Mouse (Mus musculus) MEL (cell line): ENCODE data around the gene Prrx2. TPM values are rescaled to one million over a fixed set of nuclear protein-coding genes. Genes with fewer than 3 reads are reported as not detected.

ENCODE experiments used
- DNase-seq: peaks from one replicate; pipeline ENCODE4 v3.0.0; 2011; ENCODE audit warnings: low read depth, low spot score
- H3K27ac ChIP-seq: 2 replicates; pipeline ENCODE4 v1.5.1; 2012; ENCODE audit warnings: low read depth, mild to moderate bottlenecking, control low read depth, low read length, moderate library complexity; ENCODE audit not compliant: control insufficient read depth
- H3K27me3 ChIP-seq, 2 experiments: fragments of 150-350 bp in 1 of 2; sonication (generic) in 1 of 2; 2 replicates each; pipeline ENCODE4 v1.6.1; 2012; ENCODE audit warnings: low read length in 2 of 2, mild to moderate bottlenecking in 2 of 2, improper control_type of control experiment in 1 of 2, moderate library complexity in 1 of 2; ENCODE audit not compliant: insufficient read depth in 2 of 2, control insufficient read depth in 1 of 2
- H3K36me3 ChIP-seq, 2 experiments: 2 replicates each; pipeline ENCODE4 v1.6.1; 2012 to 2014; ENCODE audit warnings: low read length in 2 of 2, improper control_type of control experiment in 1 of 2, inconsistent platforms in 1 of 2, mild to moderate bottlenecking in 1 of 2; ENCODE audit not compliant: insufficient read depth in 2 of 2, control insufficient read depth in 1 of 2
- H3K4me1 ChIP-seq, 2 experiments: fragments of 150-350 bp in 1 of 2; sonication (generic) in 1 of 2; 2 replicates each; pipeline ENCODE4 v1.6.1; 2012; ENCODE audit warnings: low read length in 2 of 2, improper control_type of control experiment in 1 of 2, mild to moderate bottlenecking in 1 of 2; ENCODE audit not compliant: insufficient read depth in 2 of 2, control insufficient read depth in 1 of 2
- H3K4me3 ChIP-seq, 2 experiments: fragments of 150-350 bp in 1 of 2; sonication (generic) in 1 of 2; 2 replicates each; pipeline ENCODE4 v1.5.1; 2012; ENCODE audit warnings: low read depth in 2 of 2, low read length in 2 of 2, mild to moderate bottlenecking in 2 of 2, moderate library complexity in 2 of 2, control low read depth in 1 of 2, improper control_type of control experiment in 1 of 2; ENCODE audit not compliant: control insufficient read depth in 1 of 2, insufficient read depth in 1 of 2
- H3K79me2 ChIP-seq: 2 replicates; pipeline ENCODE4 v1.6.1; 2012; ENCODE audit warnings: mild to moderate bottlenecking, low read length, moderate library complexity; ENCODE audit not compliant: control insufficient read depth, poor library complexity, insufficient read depth
- H3K9ac ChIP-seq: 2 replicates; pipeline ENCODE4 v1.6.1; 2012; ENCODE audit warnings: low read depth, mild to moderate bottlenecking, control low read depth, low read length, moderate library complexity; ENCODE audit not compliant: control insufficient read depth, poor library complexity, severe bottlenecking
- H3K9me3 ChIP-seq: fragments of 150-350 bp; sonication (generic); replicated peaks from 2 replicates; pipeline ENCODE4 v1.6.1; 2012; ENCODE audit warnings: mild to moderate bottlenecking, low read length, improper control_type of control experiment, moderate library complexity; ENCODE audit not compliant: insufficient read depth
- CHD1 ChIP-seq: IDR thresholded peaks from 2 replicates; pipeline ENCODE4 v1.6.1; 2012; ENCODE audit warnings: low read depth, mild to moderate bottlenecking, inconsistent platforms, low read length, improper control_type of control experiment
- CHD2 ChIP-seq: IDR thresholded peaks from 2 replicates; pipeline ENCODE4 v1.6.1; 2011; ENCODE audit warnings: low read length, improper control_type of control experiment
- CTCF ChIP-seq, 3 experiments: IDR thresholded peaks in 2 of 3; conservative IDR thresholded peaks in 1 of 3; 2 replicates each; pipeline ENCODE4 v1.5.1; 2011 to 2012; ENCODE audit warnings: low read length in 3 of 3, low read depth in 2 of 3, mild to moderate bottlenecking in 2 of 3, improper control_type of control experiment in 1 of 3, inconsistent platforms in 1 of 3, mixed read lengths in 1 of 3, moderate library complexity in 1 of 3; ENCODE audit not compliant: control insufficient read depth in 1 of 3, insufficient read depth in 1 of 3, poor library complexity in 1 of 3, severe bottlenecking in 1 of 3
- E2F4 ChIP-seq: IDR thresholded peaks from 2 replicates; pipeline ENCODE4 v1.6.1; 2011; ENCODE audit warnings: low read depth, low read length, improper control_type of control experiment, borderline replicate concordance
- ELF1 ChIP-seq: IDR thresholded peaks from 2 replicates; pipeline ENCODE4 v1.6.1; 2014; ENCODE audit warnings: low read depth, mild to moderate bottlenecking, inconsistent platforms, low read length, improper control_type of control experiment, moderate library complexity
- EP300 ChIP-seq, 2 experiments: IDR thresholded peaks; 2 replicates each; pipeline ENCODE4 v1.6.1; 2011; ENCODE audit warnings: improper control_type of control experiment in 2 of 2, low read length in 2 of 2, low read depth in 1 of 2, mild to moderate bottlenecking in 1 of 2
- HCFC1 ChIP-seq: IDR thresholded peaks from 2 replicates; pipeline ENCODE4 v1.6.1; 2012; ENCODE audit warnings: low read depth, mild to moderate bottlenecking, inconsistent platforms, low read length, improper control_type of control experiment, moderate library complexity
- KAT2A ChIP-seq: conservative IDR thresholded peaks from 2 replicates; pipeline ENCODE4 v1.6.1; 2012; ENCODE audit warnings: low read depth, low read length, improper control_type of control experiment, inconsistent platforms
- MAFK ChIP-seq: IDR thresholded peaks from 2 replicates; pipeline ENCODE4 v1.6.1; 2011; ENCODE audit warnings: low read depth, mild to moderate bottlenecking, low read length, improper control_type of control experiment, borderline replicate concordance
- MAX ChIP-seq: IDR thresholded peaks from 2 replicates; pipeline ENCODE4 v1.6.1; 2011; ENCODE audit warnings: low read length, improper control_type of control experiment
- MAZ ChIP-seq: IDR thresholded peaks from 2 replicates; pipeline ENCODE4 v1.6.1; 2012; ENCODE audit warnings: low read depth, mild to moderate bottlenecking, inconsistent platforms, low read length, improper control_type of control experiment
- MYB ChIP-seq: IDR thresholded peaks from 2 replicates; pipeline ENCODE4 v1.6.1; 2011; ENCODE audit warnings: mild to moderate bottlenecking, low read depth, low read length, improper control_type of control experiment
- MYC ChIP-seq: IDR thresholded peaks from 2 replicates; pipeline ENCODE4 v1.6.1; 2011; ENCODE audit warnings: low read depth, mild to moderate bottlenecking, low read length, improper control_type of control experiment, moderate library complexity
- NELFE ChIP-seq: IDR thresholded peaks from 2 replicates; pipeline ENCODE4 v1.6.1; 2011; ENCODE audit warnings: low read depth, low read length, improper control_type of control experiment
- POLR2A ChIP-seq, 2 experiments: IDR thresholded peaks; 2 replicates each; pipeline ENCODE4 v1.6.1; 2011 to 2012; ENCODE audit warnings: low read length in 2 of 2, mild to moderate bottlenecking in 2 of 2, control low read depth in 1 of 2, improper control_type of control experiment in 1 of 2, low read depth in 1 of 2, moderate library complexity in 1 of 2; ENCODE audit not compliant: control insufficient read depth in 1 of 2, insufficient read depth in 1 of 2, poor library complexity in 1 of 2
- POLR2AphosphoS5 ChIP-seq: IDR thresholded peaks from 2 replicates; pipeline ENCODE4 v1.6.1; 2012; ENCODE audit warnings: low read depth, borderline replicate concordance, mild to moderate bottlenecking, inconsistent platforms, low read length, moderate library complexity, mixed read lengths
- SIN3A ChIP-seq: IDR thresholded peaks from 2 replicates; pipeline ENCODE4 v1.6.1; 2012; ENCODE audit warnings: low read length, improper control_type of control experiment, inconsistent platforms
- TAL1 ChIP-seq: IDR thresholded peaks from 2 replicates; pipeline ENCODE4 v1.6.1; 2012; ENCODE audit warnings: mild to moderate bottlenecking, inconsistent platforms, low read length, moderate library complexity, mixed read lengths
- TBP ChIP-seq: IDR thresholded peaks from 2 replicates; pipeline ENCODE4 v1.8.0; 2011; ENCODE audit warnings: low read depth, low read length, improper control_type of control experiment
- TCF12 ChIP-seq: IDR thresholded peaks from 2 replicates; pipeline ENCODE4 v1.6.1; 2014; ENCODE audit warnings: low read depth, mild to moderate bottlenecking, inconsistent platforms, low read length, improper control_type of control experiment, moderate library complexity
- UBTF ChIP-seq: IDR thresholded peaks from 2 replicates; pipeline ENCODE4 v1.6.1; 2012; ENCODE audit warnings: low read depth, mild to moderate bottlenecking, inconsistent platforms, low read length, improper control_type of control experiment, moderate library complexity, borderline replicate concordance; ENCODE audit not compliant: insufficient read depth
- USF1 ChIP-seq: IDR thresholded peaks from 2 replicates; pipeline ENCODE4 v1.6.1; 2014; ENCODE audit warnings: low read depth, mild to moderate bottlenecking, inconsistent platforms, low read length, improper control_type of control experiment, moderate library complexity
- USF2 ChIP-seq, 2 experiments: IDR thresholded peaks; 2 replicates each; pipeline ENCODE4 v1.6.1; 2011 to 2012; ENCODE audit warnings: improper control_type of control experiment in 2 of 2, low read length in 2 of 2, borderline replicate concordance in 1 of 2, inconsistent platforms in 1 of 2, low read depth in 1 of 2, mild to moderate bottlenecking in 1 of 2; ENCODE audit not compliant: insufficient read depth in 1 of 2
- ZMIZ1 ChIP-seq: IDR thresholded peaks from 2 replicates; pipeline ENCODE4 v1.6.1; 2012; ENCODE audit warnings: low read depth, mild to moderate bottlenecking, inconsistent platforms, low read length, improper control_type of control experiment, moderate library complexity
- ZNF384 ChIP-seq: IDR thresholded peaks from 2 replicates; pipeline ENCODE4 v1.6.1; 2012; ENCODE audit warnings: low read depth, mild to moderate bottlenecking, inconsistent platforms, low read length, improper control_type of control experiment
- polyA plus RNA-seq, 2 experiments: library from polyadenylated mRNA; stranded (reverse) in 1 of 2; unstranded in 1 of 2; fragments of >175 nt in 1 of 2; fragments of >200 nt in 1 of 2; gene quantifications; 2 replicates each; pipeline versions ENCODE4 v1.2.1 to v1.2.4; 2012; ENCODE audit warnings: low replicate concordance in 2 of 2, low read depth in 1 of 2; ENCODE audit not compliant: insufficient read length in 2 of 2, insufficient read depth in 1 of 2, missing spikeins in 1 of 2
- total RNA-seq: library from RNA; depleted of rRNA; stranded (reverse); fragments of 300-350 nt; gene quantifications from 2 replicates; pipeline ENCODE4 v1.2.3, GENCODE M21; 2012

The Prrx2 gene
- total and polyA plus RNA-seq, 3 experiments: not detected

GRCm38 (mm10) chr2:30912291-30912773 is 77.6 kb downstream of the Prrx2 start:
- TF ChIP-seq NELFE (no peak), HCFC1 (no peak), TBP (no peak), MAX (no peak), CHD2 (no peak), MAZ (no peak), ZNF384 (no peak), MYB (no peak), MYC (no peak)
- Histone ChIP-seq H3K27ac (no peak overlapping the region), H3K79me2 (no peaks in the 10 kb centered on the region), H3K4me3 (no peak overlapping the region), H3K9me3 (no peaks in the 10 kb centered on the region), H3K9ac (no peak overlapping the region), H3K36me3 (no peaks in the 10 kb centered on the region), H3K4me1 (no peaks in the 10 kb centered on the region), H3K27me3 (peaks cover 0 to 2% of the 10 kb centered on the region in 2 experiments; a peak in 2 of 4 replicates)
- DNase-seq: no peak

- Histone ChIP-seq H3K9me3 (no peaks in the 10 kb centered on the region), H3K27me3 (peaks cover 0 to 2% of the 10 kb centered on the region in 2 experiments; a peak in 2 of 4 replicates), H3K4me3 (no peak overlapping the region), H3K9ac (no peak overlapping the region), H3K36me3 (no peaks in the 10 kb centered on the region), H3K4me1 (no peaks in the 10 kb centered on the region), H3K27ac (no peak overlapping the region), H3K79me2 (no peaks in the 10 kb centered on the region)
- DNase-seq: no peak
- TF ChIP-seq USF1 (peak; percentile 65), USF2 (IDR thresholded peaks at IDR 0.05; ENCODE audit: borderline replicate concordance in 1 of 2, insufficient read depth in 1 of 2, low read depth in 1 of 2, low read length in 2 of 2) (no peak), ZMIZ1 (no peak)
These were observed 78.2 kb downstream of the Prrx2 start for GRCm38 (mm10) chr2:30913022-30913421.

- Histone ChIP-seq H3K9ac (no peak overlapping the region), H3K9me3 (no peaks in the 10 kb centered on the region), H3K27me3 (no peaks in the 10 kb centered on the region; a peak in 2 of 4 replicates), H3K27ac (no peak overlapping the region), H3K79me2 (no peaks in the 10 kb centered on the region), H3K36me3 (peaks cover 0 to 3% of the 10 kb centered on the region in 2 experiments; a peak in 2 of 4 replicates), H3K4me3 (no peak overlapping the region), H3K4me1 (peaks cover 3 to 4% of the 10 kb centered on the region in 2 experiments; a peak in 3 of 4 replicates)
- TF ChIP-seq POLR2A (IDR thresholded peaks at IDR 0.05; ENCODE audit: control insufficient read depth in 1 of 2, insufficient read depth in 1 of 2, low read depth in 1 of 2, low read length in 2 of 2, poor library complexity in 1 of 2) (no peak), MYB (no peak), MAZ (no peak), EP300 (IDR thresholded peaks at IDR 0.05; ENCODE audit: low read depth in 1 of 2, low read length in 2 of 2) (no peak), SIN3A (no peak), TBP (no peak), KAT2A (no peak), UBTF (no peak), POLR2AphosphoS5 (no peak), HCFC1 (no peak), MYC (no peak), CTCF (IDR thresholded peaks at IDR 0.05 in 2 of 3, conservative IDR thresholded peaks at IDR 0.05 in 1 of 3; ENCODE audit: control insufficient read depth in 1 of 3, insufficient read depth in 1 of 3, low read depth in 2 of 3, low read length in 3 of 3, poor library complexity in 1 of 3, severe bottlenecking in 1 of 3) (no peak), ELF1 (no peak), CHD1 (no peak), E2F4 (no peak), MAFK (no peak), USF2 (IDR thresholded peaks at IDR 0.05; ENCODE audit: borderline replicate concordance in 1 of 2, insufficient read depth in 1 of 2, low read depth in 1 of 2, low read length in 2 of 2) (no peak), TCF12 (no peak), TAL1 (no peak), ZMIZ1 (no peak)
- DNase-seq: no peak
These were observed 80.1 kb downstream of the Prrx2 start for GRCm38 (mm10) chr2:30914836-30915235.
